Mouse (Mus musculus): ENCODE measurements around the gene Drc7. TPM values are rescaled to one million over a fixed set of nuclear protein-coding genes. Genes with fewer than 3 reads are reported as not detected.

The Drc7 gene
- polyA plus RNA-seq, 1 experiment, result 0.13 TPM

DNA sequence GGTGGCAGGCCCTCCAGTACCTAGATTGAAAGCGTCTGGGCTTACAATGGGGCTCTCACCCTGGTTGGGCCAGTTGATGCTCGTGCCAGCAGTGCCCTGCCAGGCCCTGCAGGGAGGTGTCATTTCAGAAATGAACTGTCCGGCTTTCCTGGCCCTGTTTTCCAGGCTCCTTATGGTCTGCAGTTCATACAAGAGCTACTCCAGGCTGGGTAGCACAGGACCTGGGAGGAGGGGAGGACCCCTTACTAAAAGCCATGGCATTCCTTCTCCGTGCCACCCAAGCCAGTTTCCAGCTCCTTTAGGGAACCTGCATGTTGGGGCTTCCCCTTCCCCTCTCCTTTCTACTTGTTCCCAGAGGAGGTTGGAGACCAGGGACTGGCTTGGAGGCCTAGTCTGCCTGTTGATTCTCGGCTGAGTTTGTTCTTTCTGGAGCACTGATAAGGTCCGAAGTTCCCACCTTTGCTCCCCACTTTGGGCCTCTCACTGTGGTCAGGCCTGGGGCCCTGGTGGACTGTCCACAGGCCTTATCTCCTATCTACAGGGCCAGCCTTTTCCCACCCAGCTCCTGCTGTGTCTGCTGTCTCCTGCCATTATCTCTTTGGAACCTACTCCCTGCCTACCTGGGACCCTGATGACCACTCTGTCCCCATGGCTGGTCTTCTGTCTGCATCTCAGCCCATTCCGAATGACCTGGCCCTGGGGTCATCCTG lies 30.7 kb downstream of the Drc7 start:
- DNase-seq (ENCODE audit: low read depth in 1 of 2, low spot score in 2 of 2), result no peak

DNA sequence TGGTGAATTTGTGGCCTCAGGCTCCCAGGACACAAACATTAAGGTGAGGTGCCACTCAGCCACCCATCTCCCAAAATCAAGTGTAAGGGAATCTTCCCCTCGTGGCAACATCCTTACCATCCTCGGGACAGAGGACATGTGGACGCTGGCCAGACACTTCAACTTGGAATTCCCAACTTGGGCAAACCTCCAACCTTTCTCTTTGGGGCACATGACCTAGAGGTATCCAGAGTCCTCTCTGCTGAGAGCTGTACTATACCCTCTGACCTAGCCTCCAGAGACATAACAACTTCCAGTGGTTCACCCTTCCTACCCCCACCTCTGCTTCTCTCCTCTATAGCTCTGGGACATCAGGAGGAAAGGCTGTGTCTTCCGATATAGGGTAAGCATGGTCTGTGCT lies 38.7 kb downstream of the Drc7 start:
- no peak for DNase-seq (ENCODE audit: low read depth in 1 of 2, low spot score in 2 of 2)
- Histone ChIP-seq H3K4me1 (ENCODE audit: control insufficient read depth, insufficient read depth, insufficient read length) (no peaks in the 10 kb centered on the region), H3K36me3 (ENCODE audit: control insufficient read depth, insufficient read depth, low read length) (peaks cover 7% of the 10 kb centered on the region), H3K27ac (ENCODE audit: insufficient read depth, low read length) (no peak overlapping the region), H3K27me3 (ENCODE audit: control insufficient read depth, insufficient read depth, low read length) (no peaks in the 10 kb centered on the region), H3K4me3 (ENCODE audit: extremely low read depth, insufficient read depth, insufficient read length) (no peak overlapping the region)
- TF ChIP-seq CTCF (IDR thresholded peaks at IDR 0.05; ENCODE audit: extremely low read depth, insufficient read depth, insufficient read length, insufficient replicate concordance), result no peak
- no peak for TF ChIP-seq POLR2A (IDR thresholded peaks at IDR 0.05; ENCODE audit: low read depth, low read length)
- WGBS, result 85% methylated on average over 4 of the region's 4 CpGs

More for the DNA sequence above, 30.7 kb downstream of the Drc7 start:
- TF ChIP-seq POLR2A (IDR thresholded peaks at IDR 0.05; ENCODE audit: low read depth, low read length) (no peak), CTCF (IDR thresholded peaks at IDR 0.05; ENCODE audit: extremely low read depth, insufficient read depth, insufficient read length, insufficient replicate concordance) (no peak)
- 90% methylated on average over 7 of the region's 7 CpGs for WGBS
- Histone ChIP-seq H3K36me3 (ENCODE audit: control insufficient read depth, insufficient read depth, low read length) (peaks cover 4% of the 10 kb centered on the region), H3K27me3 (ENCODE audit: control insufficient read depth, insufficient read depth, low read length) (no peaks in the 10 kb centered on the region), H3K4me1 (ENCODE audit: control insufficient read depth, insufficient read depth, insufficient read length) (peaks cover 5% of the 10 kb centered on the region; the same call in 1 of the 2 replicates), H3K27ac (ENCODE audit: insufficient read depth, low read length) (peak overlapping the region; percentile 42; the same call in 1 of the 2 replicates), H3K4me3 (ENCODE audit: extremely low read depth, insufficient read depth, insufficient read length) (no peak overlapping the region)

DNA sequence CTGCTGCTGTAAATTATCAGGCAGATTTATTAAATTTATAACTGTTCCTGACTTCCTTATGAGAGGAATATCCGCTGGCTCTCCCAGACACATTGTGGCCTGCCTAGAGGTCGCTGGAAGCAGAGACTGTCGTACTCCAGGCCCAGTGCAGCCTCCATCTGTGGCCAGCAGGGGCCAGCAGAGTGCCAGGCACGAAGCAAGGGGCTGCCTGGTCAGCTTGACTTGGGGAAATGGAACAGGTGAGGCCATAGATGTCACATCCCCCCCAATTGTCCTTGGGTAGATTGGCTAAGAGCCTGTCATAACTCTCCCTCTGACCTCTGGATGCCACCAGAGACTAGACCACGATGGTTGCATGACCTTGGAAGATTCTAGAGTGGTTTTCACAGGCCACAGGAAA lies 44.1 kb downstream of the Drc7 start:
- no peak overlapping the region for H3K4me3 ChIP-seq (ENCODE audit: extremely low read depth, insufficient read depth, insufficient read length)
- DNase-seq (ENCODE audit: low read depth in 1 of 2, low spot score in 2 of 2), result peak in 1 of 2 experiments; percentile 46
- WGBS, result 45% methylated on average over 5 of the region's 5 CpGs
- no peak overlapping the region for H3K27ac ChIP-seq (ENCODE audit: insufficient read depth, low read length)
- H3K4me1 ChIP-seq (ENCODE audit: control insufficient read depth, insufficient read depth, insufficient read length), result no peaks in the 10 kb centered on the region
- TF ChIP-seq CTCF (IDR thresholded peaks at IDR 0.05; ENCODE audit: extremely low read depth, insufficient read depth, insufficient read length, insufficient replicate concordance) (peak; percentile 85), POLR2A (IDR thresholded peaks at IDR 0.05; ENCODE audit: low read depth, low read length) (no peak)
- H3K36me3 ChIP-seq (ENCODE audit: control insufficient read depth, insufficient read depth, low read length), result peaks cover 8% of the 10 kb centered on the region
- H3K27me3 ChIP-seq (ENCODE audit: control insufficient read depth, insufficient read depth, low read length), result no peaks in the 10 kb centered on the region

DNA sequence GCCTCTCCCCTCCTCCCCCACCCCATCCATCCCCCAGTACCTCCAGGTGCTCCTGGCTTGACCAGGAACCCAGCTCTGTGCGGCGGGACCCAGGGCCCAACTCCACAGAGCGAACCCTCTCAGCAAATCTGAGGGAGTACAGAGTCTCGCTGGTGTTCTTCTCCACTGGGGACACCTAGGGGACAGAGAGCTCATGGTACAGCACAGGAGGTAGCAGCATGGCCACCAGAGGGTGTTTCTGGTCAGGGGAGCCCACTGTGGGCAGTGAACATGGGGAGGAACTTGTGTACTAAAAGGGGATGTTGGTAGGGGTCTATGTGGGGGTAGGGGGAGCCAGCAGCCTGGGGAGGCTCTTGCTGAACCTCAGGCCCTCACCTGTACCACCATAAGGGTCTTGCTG lies 47.1 kb downstream of the Drc7 start:
- TF ChIP-seq CTCF (IDR thresholded peaks at IDR 0.05; ENCODE audit: extremely low read depth, insufficient read depth, insufficient read length, insufficient replicate concordance) (no peak), POLR2A (IDR thresholded peaks at IDR 0.05; ENCODE audit: low read depth, low read length) (no peak)
- whole genome bisulfite sequencing, result 73% methylated on average over 4 of the region's 4 CpGs
- Histone ChIP-seq H3K27ac (ENCODE audit: insufficient read depth, low read length) (no peak overlapping the region), H3K36me3 (ENCODE audit: control insufficient read depth, insufficient read depth, low read length) (peaks cover 6% of the 10 kb centered on the region), H3K4me1 (ENCODE audit: control insufficient read depth, insufficient read depth, insufficient read length) (no peaks in the 10 kb centered on the region), H3K4me3 (ENCODE audit: extremely low read depth, insufficient read depth, insufficient read length) (no peak overlapping the region), H3K27me3 (ENCODE audit: control insufficient read depth, insufficient read depth, low read length) (no peaks in the 10 kb centered on the region)
- no peak for DNase-seq (ENCODE audit: low read depth in 1 of 2, low spot score in 2 of 2)

DNA sequence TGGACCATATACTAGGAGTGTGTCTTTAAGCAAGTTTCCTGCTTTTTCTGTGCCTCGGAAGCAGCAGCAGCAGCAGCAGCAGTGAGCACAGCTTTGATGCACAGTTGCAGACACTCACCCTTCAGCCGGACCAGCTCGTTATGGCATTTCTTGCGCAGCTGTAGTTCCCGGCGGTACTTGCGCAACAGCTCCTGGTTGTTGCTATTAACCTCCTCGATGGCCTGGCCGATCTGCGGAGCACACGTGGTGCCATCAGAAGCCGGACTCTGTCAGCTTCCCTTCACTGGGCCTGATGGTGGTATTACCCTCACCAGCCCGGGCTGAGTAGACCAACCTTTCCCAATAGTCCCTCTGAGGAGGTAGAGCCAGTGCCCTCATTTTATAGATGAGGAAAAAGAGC lies 52.4 kb downstream of the Drc7 start:
- H3K36me3 ChIP-seq (ENCODE audit: control insufficient read depth, insufficient read depth, low read length), result no peaks in the 10 kb centered on the region
- no peak overlapping the region for H3K4me3 ChIP-seq (ENCODE audit: extremely low read depth, insufficient read depth, insufficient read length)
- H3K27me3 ChIP-seq (ENCODE audit: control insufficient read depth, insufficient read depth, low read length), result no peaks in the 10 kb centered on the region
- no peak overlapping the region for H3K27ac ChIP-seq (ENCODE audit: insufficient read depth, low read length)
- no peak for TF ChIP-seq POLR2A (IDR thresholded peaks at IDR 0.05; ENCODE audit: low read depth, low read length)
- TF ChIP-seq CTCF (IDR thresholded peaks at IDR 0.05; ENCODE audit: extremely low read depth, insufficient read depth, insufficient read length, insufficient replicate concordance), result no peak
- H3K4me1 ChIP-seq (ENCODE audit: control insufficient read depth, insufficient read depth, insufficient read length), result no peaks in the 10 kb centered on the region
- 89% methylated on average over 13 of the region's 13 CpGs for WGBS
- DNase-seq (ENCODE audit: low read depth in 1 of 2, low spot score in 2 of 2), result no peak

DNA sequence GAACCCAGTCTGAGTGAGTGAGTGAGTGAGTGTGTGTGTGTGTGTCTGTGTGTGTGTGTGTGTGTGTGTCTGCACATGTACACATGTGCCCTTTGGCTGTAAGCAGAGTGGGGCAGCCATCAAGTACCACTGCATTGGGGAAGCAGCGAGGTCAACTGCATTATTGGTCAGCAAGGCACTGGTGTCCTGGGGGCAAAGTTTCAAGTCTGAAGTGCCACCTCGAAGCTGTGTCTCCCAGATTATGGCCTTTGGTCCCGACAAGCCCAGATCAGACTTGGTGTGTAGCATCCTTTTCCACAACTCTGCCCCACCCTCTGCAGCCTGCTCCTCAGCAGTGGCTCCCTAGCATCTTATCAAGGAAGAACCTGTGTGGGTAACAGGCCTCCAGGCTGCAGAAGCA lies 57.7 kb downstream of the Drc7 start:
- no peaks in the 10 kb centered on the region for H3K27me3 ChIP-seq (ENCODE audit: control insufficient read depth, insufficient read depth, low read length)
- WGBS, result 86% methylated on average over 3 of the region's 3 CpGs
- no peaks in the 10 kb centered on the region for H3K36me3 ChIP-seq (ENCODE audit: control insufficient read depth, insufficient read depth, low read length)
- no peak overlapping the region for H3K4me3 ChIP-seq (ENCODE audit: extremely low read depth, insufficient read depth, insufficient read length)
- no peak for TF ChIP-seq POLR2A (IDR thresholded peaks at IDR 0.05; ENCODE audit: low read depth, low read length)
- no peak for TF ChIP-seq CTCF (IDR thresholded peaks at IDR 0.05; ENCODE audit: extremely low read depth, insufficient read depth, insufficient read length, insufficient replicate concordance)
- H3K27ac ChIP-seq (ENCODE audit: insufficient read depth, low read length), result no peak overlapping the region
- H3K4me1 ChIP-seq (ENCODE audit: control insufficient read depth, insufficient read depth, insufficient read length), result no peaks in the 10 kb centered on the region
- DNase-seq (ENCODE audit: low read depth in 1 of 2, low spot score in 2 of 2), result no peak

DNA sequence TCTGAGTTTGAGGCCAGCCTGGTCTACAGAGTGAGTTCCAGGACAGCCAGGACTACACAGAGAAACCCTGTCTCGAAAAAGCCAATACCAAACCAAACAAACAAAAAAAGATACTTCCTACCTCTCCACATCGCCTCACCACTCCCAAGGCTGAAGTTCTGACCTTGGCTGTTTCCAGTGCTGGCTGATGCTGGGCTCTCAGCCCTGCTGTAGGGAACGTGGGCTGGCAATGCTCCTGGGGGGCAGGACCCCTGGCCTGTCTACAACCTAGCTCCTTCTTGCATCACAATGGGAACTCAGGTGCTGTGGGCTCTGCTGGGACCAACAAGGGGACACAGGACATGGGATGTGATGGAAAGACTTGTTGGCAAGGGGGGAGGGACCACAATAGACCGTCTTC lies 58.2 kb downstream of the Drc7 start:
- no peak overlapping the region for H3K27ac ChIP-seq (ENCODE audit: insufficient read depth, low read length)
- H3K4me1 ChIP-seq (ENCODE audit: control insufficient read depth, insufficient read depth, insufficient read length), result no peaks in the 10 kb centered on the region
- no peak for DNase-seq (ENCODE audit: low read depth in 1 of 2, low spot score in 2 of 2)
- no peaks in the 10 kb centered on the region for H3K36me3 ChIP-seq (ENCODE audit: control insufficient read depth, insufficient read depth, low read length)
- H3K27me3 ChIP-seq (ENCODE audit: control insufficient read depth, insufficient read depth, low read length), result no peaks in the 10 kb centered on the region
- H3K4me3 ChIP-seq (ENCODE audit: extremely low read depth, insufficient read depth, insufficient read length), result no peak overlapping the region
- TF ChIP-seq CTCF (IDR thresholded peaks at IDR 0.05; ENCODE audit: extremely low read depth, insufficient read depth, insufficient read length, insufficient replicate concordance), result no peak
- no peak for TF ChIP-seq POLR2A (IDR thresholded peaks at IDR 0.05; ENCODE audit: low read depth, low read length)
- 62% methylated on average over 4 of the region's 4 CpGs for whole genome bisulfite sequencing
